Mouse (Mus musculus) ES-Bruce4 (cell line): ENCODE data around the gene Scamp1. TPM values are rescaled to one million over a fixed set of nuclear protein-coding genes. Genes with fewer than 3 reads are reported as not detected.

ENCODE experiments used
- H3K27ac ChIP-seq: 2 replicates; pipeline ENCODE4 v1.5.1; 2012; ENCODE audit warnings: low read length, inconsistent platforms; ENCODE audit not compliant: insufficient read depth
- H3K27me3 ChIP-seq: 2 replicates; pipeline ENCODE4 v1.6.1; 2012; ENCODE audit warnings: mild to moderate bottlenecking, low read length, inconsistent platforms; ENCODE audit not compliant: control insufficient read depth, poor library complexity, insufficient read depth, severe bottlenecking
- H3K36me3 ChIP-seq: 2 replicates; pipeline ENCODE4 v1.6.1; 2012; ENCODE audit warnings: inconsistent platforms, mild to moderate bottlenecking, low read length, moderate library complexity; ENCODE audit not compliant: control insufficient read depth, poor library complexity, insufficient read depth, severe bottlenecking
- H3K4me1 ChIP-seq: one replicate; pipeline ENCODE4 v1.8.1; 2011; ENCODE audit warnings: low read length; ENCODE audit not compliant: control insufficient read depth, insufficient read depth
- H3K4me3 ChIP-seq: 2 replicates; pipeline ENCODE4 v1.5.1; 2011; ENCODE audit warnings: low read depth, mild to moderate bottlenecking, low read length
- H3K9ac ChIP-seq: 2 replicates; pipeline ENCODE4 v1.6.1; 2012; ENCODE audit warnings: low read depth, mild to moderate bottlenecking, inconsistent platforms; ENCODE audit not compliant: poor library complexity, severe bottlenecking
- H3K9me3 ChIP-seq: replicated peaks from 2 replicates; pipeline ENCODE4 v1.6.1; 2012; ENCODE audit warnings: mild to moderate bottlenecking, low read length, inconsistent platforms; ENCODE audit not compliant: control insufficient read depth, poor library complexity, insufficient read depth, severe bottlenecking
- CTCF ChIP-seq: IDR thresholded peaks from one replicate; pipeline ENCODE4 v1.8.1; 2011; ENCODE audit warnings: low read depth, low read length
- EP300 ChIP-seq: IDR thresholded peaks from 2 replicates; pipeline ENCODE4 v1.6.1; 2011; ENCODE audit warnings: low read depth, low read length; ENCODE audit not compliant: insufficient read depth
- POLR2A ChIP-seq: IDR thresholded peaks from one replicate; pipeline ENCODE4 v1.8.1; 2011; ENCODE audit warnings: low read length; ENCODE audit not compliant: insufficient read depth
- polyA plus RNA-seq: library from polyadenylated mRNA; stranded (reverse); fragments of >200 nt; gene quantifications from 2 replicates; pipeline ENCODE4 v1.2.4, GENCODE M21; 2011; ENCODE audit warnings: low read depth; ENCODE audit not compliant: missing spikeins, insufficient read depth, insufficient read length

The Scamp1 gene
- polyA plus RNA-seq, 1 experiment = 43.5 TPM

DNA sequence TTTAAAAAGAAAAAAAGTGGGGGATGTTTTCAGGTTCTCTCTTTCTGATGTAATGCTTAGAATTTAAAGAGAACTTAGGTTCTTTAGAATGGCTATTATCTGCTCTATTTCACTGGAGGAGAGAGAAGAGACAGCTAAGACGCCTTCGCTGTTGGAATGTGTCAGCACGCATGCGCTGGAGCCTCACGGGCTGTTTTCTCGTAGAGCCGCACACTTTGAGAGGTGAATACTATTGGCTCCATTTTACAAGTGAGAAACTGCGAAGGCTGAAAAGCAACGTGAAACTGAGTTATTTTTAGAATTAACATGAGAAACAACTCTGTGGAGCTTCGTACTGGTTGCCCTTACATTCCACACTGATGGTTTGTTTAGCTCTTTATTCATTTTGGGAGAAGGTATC, 8.3 kb upstream of the Scamp1 start:
- Histone ChIP-seq H3K36me3 (no peaks in the 10 kb centered on the region), H3K9me3 (no peaks in the 10 kb centered on the region), H3K9ac (no peak overlapping the region), H3K4me3 (no peak overlapping the region), H3K4me1 (no peaks in the 10 kb centered on the region), H3K27me3 (no peaks in the 10 kb centered on the region), H3K27ac (no peak overlapping the region)
- no peak for TF ChIP-seq CTCF

DNA sequence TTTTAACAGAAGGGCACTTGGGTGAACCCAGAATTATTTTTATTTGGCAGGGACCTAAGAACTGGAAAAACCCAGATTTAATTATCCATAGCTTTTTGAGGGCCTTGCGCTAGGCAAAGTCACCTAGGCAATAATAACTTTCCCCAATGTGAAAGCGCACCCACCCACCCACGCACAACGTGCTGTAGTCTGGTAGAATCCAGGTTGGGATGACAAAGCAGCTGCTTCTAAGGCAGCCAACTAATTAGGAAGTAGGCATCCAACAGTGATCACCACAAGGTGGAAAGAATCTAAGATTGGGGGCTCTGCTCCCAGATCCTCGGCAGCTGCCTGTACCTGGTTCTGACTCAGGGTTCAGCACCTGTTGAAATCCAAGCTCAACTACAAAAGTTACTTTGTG, 538 bp upstream of the Scamp1 start:
- H3K4me3 ChIP-seq = no peak overlapping the region
- no peaks in the 10 kb centered on the region for H3K27me3 ChIP-seq
- 0 out of 2 replicates have a peak overlapping the region, but pooled peaks have one; percentile 81 for H3K9ac ChIP-seq
- H3K36me3 ChIP-seq = no peaks in the 10 kb centered on the region
- H3K9me3 ChIP-seq = no peaks in the 10 kb centered on the region
- H3K4me1 ChIP-seq = no peaks in the 10 kb centered on the region
- no peak overlapping the region for H3K27ac ChIP-seq
- TF ChIP-seq CTCF (no peak), POLR2A (no peak), EP300 (no peak)

DNA sequence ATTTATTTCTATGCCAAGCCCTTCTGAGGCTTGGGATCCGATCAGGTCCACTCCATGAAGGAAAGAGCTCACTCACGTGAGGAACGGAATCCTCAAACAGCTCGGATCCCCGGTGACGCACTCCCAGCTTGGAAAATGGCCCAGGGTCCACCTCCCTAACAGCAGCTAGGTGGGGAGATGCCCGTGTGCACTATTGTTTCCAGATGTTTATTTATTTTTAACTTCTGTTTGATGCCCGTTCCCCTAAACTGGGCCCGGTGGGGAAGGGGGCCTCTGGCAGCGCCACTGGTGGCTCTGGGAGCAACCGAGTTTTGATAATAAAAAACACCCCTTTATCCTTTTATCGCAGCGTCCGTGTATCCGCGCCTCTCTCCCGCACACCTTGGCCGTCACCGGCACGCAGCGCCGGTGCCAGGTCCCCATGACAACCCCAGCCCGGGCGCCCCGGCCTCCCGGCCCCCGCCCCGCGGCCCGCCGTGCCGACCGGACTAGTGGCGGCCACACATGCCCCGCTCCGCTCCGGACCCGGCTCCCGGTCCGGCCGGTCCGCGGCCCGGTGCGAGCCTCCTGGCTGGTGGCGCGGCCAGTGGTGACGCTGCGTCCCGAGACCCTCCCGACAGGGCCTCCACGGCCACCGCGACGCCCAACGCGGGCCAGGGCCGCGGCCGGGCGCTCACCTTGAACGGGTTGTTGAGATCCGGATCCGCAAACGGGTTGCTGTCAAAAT, 951 bp downstream of the Scamp1 start:
- Histone ChIP-seq H3K4me3 (peak overlapping the region; percentile 86), H3K27me3 (no peaks in the 10 kb centered on the region), H3K4me1 (no peaks in the 10 kb centered on the region), H3K9ac (peak overlapping the region; percentile 81), H3K27ac (no peak overlapping the region), H3K36me3 (no peaks in the 10 kb centered on the region), H3K9me3 (no peaks in the 10 kb centered on the region)
- TF ChIP-seq CTCF (no peak), EP300 (no peak), POLR2A (no peak)

DNA sequence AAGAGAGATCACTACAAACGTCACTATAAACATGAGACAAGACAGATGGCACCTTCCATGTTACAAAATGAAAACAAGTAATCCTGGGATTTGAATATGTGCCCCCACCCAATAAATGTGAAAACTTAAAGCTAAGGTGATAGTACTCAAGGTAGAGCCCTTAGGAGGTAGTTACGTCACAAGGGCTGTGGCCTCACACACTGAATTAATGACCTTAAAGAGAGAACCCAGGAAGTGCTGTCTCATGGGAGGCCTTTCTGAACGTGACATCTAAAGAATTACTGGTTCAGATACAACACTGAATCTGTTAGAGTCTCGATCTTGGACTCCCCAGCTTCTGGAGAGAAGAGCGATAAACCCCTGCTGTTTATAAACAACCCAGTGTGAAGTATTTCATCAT, 6.2 kb downstream of the Scamp1 start:
- Histone ChIP-seq H3K27me3 (no peaks in the 10 kb centered on the region), H3K36me3 (no peaks in the 10 kb centered on the region), H3K9me3 (no peaks in the 10 kb centered on the region), H3K9ac (no peak overlapping the region), H3K4me3 (no peak overlapping the region), H3K4me1 (no peaks in the 10 kb centered on the region), H3K27ac (no peak overlapping the region)
- TF ChIP-seq CTCF (no peak), EP300 (no peak), POLR2A (no peak)

DNA sequence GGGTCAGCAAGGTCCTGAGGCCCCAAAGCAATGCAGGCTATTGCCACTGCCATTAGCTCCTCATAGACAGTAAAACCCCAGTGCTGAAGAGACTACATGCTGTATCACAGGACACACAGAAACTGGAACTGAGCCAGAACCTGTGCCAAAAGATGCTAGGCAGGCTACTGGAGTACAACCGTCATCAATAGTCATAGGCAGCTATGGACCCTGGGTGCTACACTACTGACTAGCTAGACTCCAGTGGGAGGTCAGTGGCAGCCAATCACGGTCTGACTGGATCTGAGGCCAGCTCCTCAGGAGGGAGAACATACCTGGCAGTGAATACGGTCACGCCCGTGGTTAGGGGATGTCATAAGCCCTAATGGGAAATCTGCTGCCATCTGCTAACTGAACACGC, 14.4 kb downstream of the Scamp1 start:
- Histone ChIP-seq H3K9ac (no peak overlapping the region), H3K27ac (no peak overlapping the region), H3K27me3 (no peaks in the 10 kb centered on the region), H3K4me3 (no peak overlapping the region), H3K36me3 (no peaks in the 10 kb centered on the region), H3K9me3 (no peaks in the 10 kb centered on the region), H3K4me1 (no peaks in the 10 kb centered on the region)
- TF ChIP-seq CTCF (no peak), EP300 (no peak), POLR2A (no peak)

DNA sequence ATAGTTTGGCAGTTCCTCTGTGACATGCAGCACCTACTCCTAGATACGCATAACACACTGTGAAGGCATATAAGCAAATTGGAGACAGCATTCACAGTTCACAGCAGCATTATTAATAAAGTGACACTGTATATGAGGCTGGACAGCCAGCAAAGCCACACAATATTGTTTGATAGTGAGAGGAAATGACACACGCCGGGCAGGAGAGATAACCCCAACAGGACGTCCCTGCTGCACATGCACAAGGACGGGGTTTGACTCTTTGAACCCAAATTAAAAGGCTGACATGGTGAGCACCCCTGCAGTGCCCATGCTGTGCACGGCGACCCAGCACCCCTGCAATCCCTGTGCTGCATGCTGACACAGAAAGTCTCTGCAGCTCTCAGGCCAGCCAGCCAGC, 17.5 kb downstream of the Scamp1 start:
- Histone ChIP-seq H3K36me3 (no peaks in the 10 kb centered on the region), H3K9me3 (no peaks in the 10 kb centered on the region), H3K27me3 (no peaks in the 10 kb centered on the region), H3K9ac (no peak overlapping the region), H3K4me3 (no peak overlapping the region), H3K4me1 (no peaks in the 10 kb centered on the region), H3K27ac (no peak overlapping the region)
- no peak for TF ChIP-seq CTCF
- no peak for TF ChIP-seq POLR2A
- TF ChIP-seq EP300 = no peak
